Mouse (Mus musculus) gastrocnemius, postnatal 10 days (tissue): ENCODE data around the gene Pgm5. TPM values are rescaled to one million over a fixed set of nuclear protein-coding genes. Genes with fewer than 3 reads are reported as not detected.

ENCODE experiments used
- DNase-seq: peaks from one replicate; pipeline ENCODE4 v3.0.0; 2021; ENCODE audit warnings: mixed read lengths
- total RNA-seq, 2 experiments: library from RNA; stranded (reverse); gene quantifications; 2 replicates each; pipeline ENCODE4 v1.2.3; 2021

The Pgm5 gene
- total RNA-seq, 2 experiments from 2014 or later: 27.3 to 29.5 TPM

DNA sequence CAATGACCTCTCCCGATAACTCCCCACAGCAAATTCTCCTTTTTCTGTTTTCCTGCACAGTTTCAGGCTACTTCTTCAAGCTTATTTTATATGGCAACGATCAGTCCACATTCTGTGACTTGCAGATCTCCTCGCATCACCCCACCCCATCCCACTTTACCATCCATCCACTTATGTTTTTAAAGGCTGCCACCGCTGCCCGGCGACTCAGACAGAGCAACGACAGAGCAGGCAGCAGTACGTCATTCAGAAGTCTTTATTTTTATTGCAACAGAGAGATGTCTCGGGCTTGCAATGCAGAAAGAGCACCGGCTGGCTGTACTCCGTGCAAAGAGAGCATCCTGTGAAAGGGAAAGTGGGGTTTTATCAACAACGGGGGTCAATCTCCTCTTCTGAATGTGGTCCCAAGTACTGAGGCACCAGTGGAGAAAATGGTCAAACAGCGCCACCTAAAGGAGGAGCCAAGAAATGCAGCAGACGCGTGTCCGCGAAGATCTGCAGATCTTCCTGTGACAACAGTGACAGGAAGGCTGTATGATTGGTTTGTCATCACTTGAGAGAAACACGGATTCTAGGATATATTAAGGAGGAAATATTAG, 9.5 kb upstream of the Pgm5 start:
- DNase-seq: peak; percentile 76

DNA sequence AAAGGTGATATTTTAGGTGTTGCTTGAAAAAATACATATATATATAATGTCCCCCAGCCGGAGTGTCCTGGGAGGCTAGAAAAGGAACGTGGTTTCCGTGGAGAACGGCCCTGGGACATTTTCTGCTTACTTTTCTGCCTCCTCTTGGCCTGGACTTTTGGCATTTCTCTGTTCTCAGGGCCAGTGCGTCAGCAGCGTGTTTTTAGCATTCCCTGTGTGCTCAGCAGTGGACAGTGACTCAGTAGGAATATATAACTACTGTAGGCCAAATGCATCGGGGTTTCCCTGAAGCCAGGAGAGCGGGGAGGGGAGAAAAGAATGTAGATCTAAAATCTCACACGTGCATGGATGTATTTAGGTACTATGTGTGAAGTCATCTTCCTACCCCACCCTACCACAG, 3.8 kb upstream of the Pgm5 start:
- no peak for DNase-seq

GRCm38 (mm10) chr19:24861276-24861611, 411 bp downstream of the Pgm5 start:
- DNase-seq: no peak

GRCm38 (mm10) chr19:24851456-24852315, 10.0 kb downstream of the Pgm5 start:
- DNase-seq: peak; percentile 76

GRCm38 (mm10) chr19:24848844-24849243, 12.8 kb downstream of the Pgm5 start:
- peak; percentile 26 for DNase-seq

- no peak for DNase-seq
These were observed 13.3 kb downstream of the Pgm5 start for GRCm38 (mm10) chr19:24848345-24848744.

DNA sequence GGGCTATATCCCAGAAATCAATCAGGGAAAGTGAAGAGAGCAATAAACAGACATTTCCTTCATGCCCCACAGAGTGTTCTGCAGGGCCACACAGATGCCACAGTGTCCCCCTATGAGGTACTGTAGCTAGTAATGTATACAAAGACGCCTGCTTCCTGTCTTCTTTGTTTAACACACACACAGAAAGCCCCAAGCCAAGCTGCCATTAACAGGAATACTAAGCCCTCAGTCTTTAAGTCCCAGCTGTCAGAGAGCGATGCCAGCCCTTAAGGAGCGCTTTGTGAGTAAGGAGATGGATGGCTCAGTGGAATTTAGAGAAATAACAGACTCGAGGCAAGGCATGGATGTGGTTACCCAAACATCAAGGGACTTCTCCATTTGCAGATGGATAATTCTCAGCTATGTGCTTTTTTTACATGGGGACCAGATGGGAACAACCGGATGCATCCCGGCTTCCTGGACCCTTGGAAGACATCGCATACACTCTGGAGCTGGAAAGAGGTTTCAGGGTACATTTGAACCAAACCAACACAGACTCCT, 16.6 kb downstream of the Pgm5 start:
- DNase-seq: no peak

- no peak for DNase-seq
These were observed 19.6 kb downstream of the Pgm5 start for GRCm38 (mm10) chr19:24842080-24842479.

DNA sequence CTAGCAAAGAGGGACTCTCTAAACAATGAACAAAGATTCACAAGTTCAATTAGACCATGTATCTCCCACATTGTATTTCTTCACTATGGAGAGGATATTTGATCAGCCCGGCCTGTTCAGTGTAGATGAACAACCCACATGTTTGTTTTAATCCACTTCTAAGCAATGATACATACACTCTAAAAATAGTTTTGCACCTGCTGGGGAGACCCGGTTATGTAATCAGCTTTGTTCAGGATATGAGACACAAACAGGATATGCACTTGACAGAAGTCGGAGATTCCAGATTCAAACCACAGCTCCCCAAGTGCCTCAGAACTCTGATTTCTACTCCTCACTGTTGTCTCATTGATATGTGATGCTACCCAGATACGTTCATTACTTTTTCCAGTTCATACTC, 37.1 kb downstream of the Pgm5 start:
- no peak for DNase-seq

DNA sequence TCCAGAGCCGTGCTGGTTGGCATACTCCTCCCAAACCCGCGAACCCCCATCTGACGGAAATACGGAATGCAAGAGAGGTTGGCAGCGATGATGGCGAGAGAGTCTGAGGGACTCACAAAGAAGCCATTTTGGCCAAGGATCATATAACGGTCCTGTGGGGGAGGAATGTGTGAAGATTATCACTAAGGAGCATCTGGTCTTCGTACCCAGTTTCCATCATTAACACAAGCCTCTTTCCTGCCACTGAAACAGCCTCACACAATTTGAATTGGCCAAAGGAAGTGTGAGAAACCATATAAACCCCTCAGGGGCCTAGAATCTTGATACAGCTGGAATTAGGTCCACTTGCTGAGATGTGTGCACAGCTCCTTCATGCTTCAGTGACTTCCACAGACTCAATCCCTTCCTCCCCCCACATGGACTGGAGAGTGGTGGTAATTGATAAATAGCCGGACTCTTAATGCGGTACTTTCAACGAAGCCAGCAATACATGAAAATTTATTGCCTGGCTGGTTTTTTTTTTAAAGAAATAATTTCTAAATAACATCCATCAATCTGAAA, 45.9 kb downstream of the Pgm5 start:
- no peak for DNase-seq

DNA sequence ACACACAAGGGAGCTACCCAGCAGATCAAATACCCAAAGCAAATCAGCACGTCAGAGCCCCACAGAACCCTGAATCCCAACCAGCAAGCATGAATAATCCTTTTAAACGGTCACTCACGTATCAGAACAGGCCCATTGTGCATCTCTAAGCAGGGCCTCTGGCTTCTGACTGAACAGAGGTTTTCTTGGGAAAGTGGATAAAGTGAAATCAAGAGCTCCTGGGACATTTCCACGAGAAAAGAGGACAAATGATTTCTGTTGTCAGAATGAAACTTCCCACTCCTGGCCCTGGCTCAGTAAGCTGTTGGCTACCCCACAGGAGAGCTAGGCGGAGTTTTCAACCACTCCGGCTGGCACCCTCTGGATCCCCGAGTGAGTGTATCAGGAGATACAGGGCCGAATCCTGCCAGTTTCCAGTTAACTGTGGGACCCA, 48.8 kb downstream of the Pgm5 start:
- DNase-seq: no peak

DNA sequence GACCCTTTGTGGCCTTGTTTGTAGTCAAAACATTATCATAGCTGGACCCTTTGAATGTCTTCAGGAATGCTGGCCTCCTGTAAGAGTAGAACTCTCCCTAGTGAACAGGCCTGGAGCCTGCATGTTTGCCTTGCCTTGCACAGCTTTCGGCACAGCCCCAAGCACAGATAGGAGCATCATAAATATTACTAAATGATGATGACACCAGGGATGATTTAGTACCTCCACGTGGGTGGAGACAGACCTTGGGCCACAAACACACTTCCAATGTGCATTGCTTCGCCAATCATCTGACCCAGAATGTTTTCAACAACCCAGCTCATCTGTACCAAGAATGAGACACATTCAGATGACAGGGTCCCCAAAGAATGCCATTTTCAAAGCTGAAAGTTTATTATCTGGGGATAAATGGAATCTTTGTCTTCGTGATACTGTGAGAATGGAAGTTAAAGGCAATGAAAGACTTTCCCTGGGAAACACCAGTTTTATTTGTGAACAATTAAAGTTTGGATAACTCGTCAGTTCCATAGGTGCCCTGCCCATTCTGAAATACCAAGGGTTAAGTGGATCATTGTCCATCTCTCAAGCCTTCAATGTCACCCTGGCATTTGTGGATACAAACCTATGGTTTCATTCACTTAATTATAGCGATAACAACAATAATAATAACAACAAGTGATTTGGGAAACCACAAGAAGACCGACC, 49.4 kb downstream of the Pgm5 start:
- no peak for DNase-seq

DNA sequence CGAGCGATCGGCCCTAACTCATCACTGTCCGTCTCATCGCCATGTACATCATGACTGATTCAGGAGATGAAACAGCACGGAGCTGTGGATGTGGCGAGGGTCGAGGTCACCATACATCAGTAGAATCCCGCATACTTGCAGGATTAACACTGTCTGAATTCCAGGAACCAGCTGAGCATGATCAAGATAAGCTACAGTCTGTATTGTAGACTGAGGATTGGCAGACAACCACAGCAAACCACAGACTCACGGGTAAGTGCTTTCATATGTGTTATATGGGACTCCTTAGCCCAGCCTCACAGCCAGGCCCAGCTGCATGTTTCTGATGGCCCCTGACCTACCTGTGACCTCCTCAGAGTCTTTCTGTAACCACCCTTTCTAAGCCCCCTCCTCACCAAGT, 50.2 kb downstream of the Pgm5 start:
- no peak for DNase-seq

DNA sequence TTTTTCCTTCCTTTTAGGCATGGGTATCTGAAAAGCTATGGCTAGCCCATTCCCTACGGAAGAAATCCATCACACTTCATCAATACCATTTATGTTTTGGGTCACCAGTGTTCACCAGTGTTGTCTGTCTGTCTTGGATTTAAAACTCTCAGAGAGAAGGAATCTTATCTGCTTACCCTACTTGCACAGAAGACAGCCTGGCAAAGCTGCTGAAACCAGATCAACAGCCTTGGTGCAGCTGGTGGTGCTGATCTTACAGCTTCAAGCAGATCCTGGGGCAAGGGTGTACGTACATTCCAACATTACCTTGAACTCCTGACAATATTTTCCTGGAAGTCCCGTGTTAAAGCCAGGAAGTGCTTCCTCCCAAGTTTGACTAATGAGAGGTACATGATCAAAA, 55.6 kb downstream of the Pgm5 start:
- DNase-seq: no peak

DNA sequence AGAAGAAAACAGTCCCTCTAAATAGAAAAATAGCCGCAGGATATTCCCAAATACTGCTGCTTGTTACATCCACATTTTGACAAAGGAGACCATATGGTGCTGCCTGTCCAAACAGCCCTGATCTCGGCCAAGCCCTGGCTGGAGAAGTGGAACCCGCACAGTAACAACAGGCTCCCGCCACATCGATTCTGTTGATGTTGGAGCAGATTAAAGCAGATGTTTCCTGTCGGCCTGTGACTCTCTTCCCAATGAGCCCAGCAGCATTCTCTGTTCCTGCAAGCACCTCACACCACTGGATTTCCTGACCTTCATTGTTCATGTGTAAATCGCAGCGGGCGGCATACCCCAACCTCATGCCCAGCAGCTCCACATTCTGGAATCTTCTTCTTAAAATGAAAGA, 64.0 kb downstream of the Pgm5 start:
- DNase-seq: peak; percentile 14

DNA sequence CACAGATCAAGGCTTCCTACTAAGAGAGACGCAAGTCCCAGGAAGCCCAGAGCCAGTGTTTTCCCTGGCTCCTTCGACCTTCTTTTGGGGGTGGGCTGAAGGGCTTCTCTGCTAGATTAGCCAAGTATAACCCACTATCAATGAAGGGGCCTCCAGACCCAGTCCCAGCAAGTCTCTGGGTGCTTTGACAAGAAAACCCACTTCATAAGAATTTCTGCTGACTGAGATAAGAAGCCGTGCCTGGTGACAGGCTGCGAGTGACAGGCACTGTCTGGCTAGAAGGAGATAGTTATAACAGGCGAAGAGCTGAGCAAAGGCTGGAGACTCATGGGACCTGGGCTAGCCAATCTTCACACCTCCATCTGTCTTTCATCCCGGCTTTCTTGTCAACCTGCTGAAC, 67.3 kb downstream of the Pgm5 start:
- no peak for DNase-seq

DNA sequence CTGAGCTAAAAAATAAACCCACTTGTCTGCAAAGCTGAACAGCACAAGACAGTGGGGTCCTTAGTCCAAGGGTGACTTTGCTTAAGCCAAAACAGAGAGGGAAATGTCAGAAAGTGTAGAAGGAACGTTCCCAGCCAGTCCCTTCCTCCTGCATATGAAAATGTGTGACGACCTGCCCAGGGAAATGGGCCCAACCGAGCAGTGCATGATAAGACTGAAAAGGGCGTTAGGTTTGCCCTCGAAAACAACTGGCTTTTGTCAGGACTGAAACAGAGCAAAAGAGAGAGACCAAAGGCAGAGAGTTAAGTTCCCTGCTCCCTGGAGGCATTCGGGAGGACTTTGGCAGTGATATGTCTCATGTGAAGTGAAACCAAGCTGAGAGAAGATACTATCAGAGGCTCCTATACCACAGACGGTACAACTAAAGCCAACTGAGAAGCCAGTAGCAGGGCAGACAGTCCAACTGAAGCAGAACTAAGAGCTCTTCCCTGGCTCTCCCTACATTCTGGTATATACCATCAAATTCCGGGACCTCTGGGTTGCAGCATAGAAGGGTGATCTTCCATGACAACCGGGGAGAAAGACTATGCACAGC, 68.0 kb downstream of the Pgm5 start:
- no peak for DNase-seq

DNA sequence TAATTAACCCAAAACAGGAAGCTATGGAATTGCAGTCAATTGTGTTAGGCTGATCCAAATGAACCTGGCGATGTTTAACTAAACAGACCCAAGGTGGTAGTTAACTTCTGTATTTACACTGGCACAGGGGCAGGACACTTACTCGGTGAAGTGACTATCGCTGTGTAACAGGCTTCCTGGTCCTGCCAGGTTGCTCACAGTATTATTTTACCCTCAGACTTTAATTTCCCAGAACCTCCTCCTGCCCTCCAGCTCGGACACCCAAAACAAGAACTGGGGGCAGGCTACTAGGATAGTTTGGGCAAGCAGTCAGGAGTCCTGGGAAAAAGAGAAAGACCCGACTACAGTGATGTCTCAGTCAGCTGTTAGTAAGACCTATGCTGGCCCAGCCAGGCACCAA, 68.8 kb downstream of the Pgm5 start:
- no peak for DNase-seq

GRCm38 (mm10) chr19:24785898-24786297, 75.8 kb downstream of the Pgm5 start:
- no peak for DNase-seq

- DNase-seq: no peak
These were observed 76.5 kb downstream of the Pgm5 start for GRCm38 (mm10) chr19:24785056-24785675.

DNA sequence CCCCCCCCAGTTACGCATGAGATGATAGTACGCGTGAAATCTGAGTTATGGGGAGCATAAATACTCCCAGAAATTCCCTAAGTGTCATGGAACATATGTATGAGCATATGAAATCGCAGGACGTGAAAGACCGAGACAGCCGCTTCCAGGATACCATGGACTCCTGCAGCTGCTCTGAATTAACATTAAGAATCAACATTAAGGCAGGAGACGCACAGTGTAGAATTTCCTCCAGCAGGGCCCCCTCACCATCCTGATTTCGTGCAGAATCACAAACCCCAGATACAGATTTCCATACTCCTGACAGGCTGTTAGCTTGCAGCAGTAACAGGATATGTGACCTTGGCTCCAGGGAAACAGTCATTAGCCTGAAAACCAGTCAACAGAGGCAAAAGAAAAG, 77.9 kb downstream of the Pgm5 start:
- DNase-seq: no peak

GRCm38 (mm10) chr19:24779996-24780395, 81.7 kb downstream of the Pgm5 start:
- no peak for DNase-seq
